Mouse (Mus musculus) left cerebral cortex, adult 11 months (tissue): ENCODE data around the gene Olfr282.

ENCODE experiments used
- DNase-seq: peaks from one replicate; pipeline ENCODE4 v3.0.0; 2022; ENCODE audit warnings: low spot score

Gene Olfr282

GRCm38 (mm10) chr15:98474958-98475357 is 43.9 kb downstream of the Olfr282 start:
- DNase-seq, result no peak

- no peak for DNase-seq
These were observed 44.4 kb downstream of the Olfr282 start for GRCm38 (mm10) chr15:98475382-98475781.

- no peak for DNase-seq
These were observed 45.3 kb downstream of the Olfr282 start for GRCm38 (mm10) chr15:98476281-98476680.

GRCm38 (mm10) chr15:98479568-98480102 is 48.6 kb downstream of the Olfr282 start:
- no peak for DNase-seq

- no peak for DNase-seq
These were observed 51.7 kb downstream of the Olfr282 start, which contains the start of gene Lalba for GRCm38 (mm10) chr15:98482701-98483100. TSS of gene Lalba (minus strand) at chr15:98482721.

- no peak for DNase-seq
These were observed 53.2 kb downstream of the Olfr282 start for GRCm38 (mm10) chr15:98483907-98484886.

GRCm38 (mm10) chr15:98486433-98487021 is 55.5 kb downstream of the Olfr282 start:
- DNase-seq, result no peak
